Mouse (Mus musculus): ENCODE data around the gene Selenom. TPM values are rescaled to one million over a fixed set of nuclear protein-coding genes. Genes with fewer than 3 reads are reported as not detected.

The Selenom gene
- total and polyA plus RNA-seq, 2 experiments from 2014 or later, result 290 to 298 TPM

- no peaks in the 10 kb centered on the region for H3K27me3 ChIP-seq (ENCODE audit: insufficient read depth, low read length)
- H3K9me3 ChIP-seq (ENCODE audit: low read length), result no peaks in the 10 kb centered on the region
- no peak for TF ChIP-seq CTCF (IDR thresholded peaks at IDR 0.05)
- H3K4me1 ChIP-seq (ENCODE audit: insufficient read depth, low read length), result no peaks in the 10 kb centered on the region
- H3K9ac ChIP-seq (replicated peaks; ENCODE audit: low read length, poor library complexity, severe bottlenecking), result no peak overlapping the region
- H3K27ac ChIP-seq (ENCODE audit: low read depth, low read length), result no peak overlapping the region
- ATAC-seq (ENCODE audit: low FRiP score) (no peak), DNase-seq (ENCODE audit: low spot score) (no peak)
- H3K4me3 ChIP-seq (ENCODE audit: low read depth, low read length), result no peak overlapping the region
- 88% methylated on average over 6 of the region's 6 CpGs for WGBS
- H3K4me2 ChIP-seq (ENCODE audit: low read depth, low read length, poor library complexity, severe bottlenecking), result no peak overlapping the region
- no peaks in the 10 kb centered on the region for H3K36me3 ChIP-seq (ENCODE audit: insufficient read depth, low read length)
Measured at GRCm38 (mm10) chr11:3563853-3564252, 49.4 kb downstream of the Selenom start.

GRCm38 (mm10) chr11:3564451-3564850 lies 50.0 kb downstream of the Selenom start:
- TF ChIP-seq CTCF (IDR thresholded peaks at IDR 0.05), result no peak
- DNase-seq (ENCODE audit: low spot score), result no peak
- WGBS, result 58% methylated on average over 7 of the region's 7 CpGs
- H3K9me3 ChIP-seq (ENCODE audit: low read length), result no peaks in the 10 kb centered on the region
- H3K9ac ChIP-seq (replicated peaks; ENCODE audit: low read length, poor library complexity, severe bottlenecking), result no peak overlapping the region
- ATAC-seq (ENCODE audit: low FRiP score), result no peak
- H3K27ac ChIP-seq (ENCODE audit: low read depth, low read length), result no peak overlapping the region
- H3K27me3 ChIP-seq (ENCODE audit: insufficient read depth, low read length), result no peaks in the 10 kb centered on the region
- no peak overlapping the region for H3K4me3 ChIP-seq (ENCODE audit: low read depth, low read length)
- no peak overlapping the region for H3K4me2 ChIP-seq (ENCODE audit: low read depth, low read length, poor library complexity, severe bottlenecking)
- H3K4me1 ChIP-seq (ENCODE audit: insufficient read depth, low read length), result no peaks in the 10 kb centered on the region
- H3K36me3 ChIP-seq (ENCODE audit: insufficient read depth, low read length), result no peaks in the 10 kb centered on the region

GRCm38 (mm10) chr11:3566018-3566417 lies 51.5 kb downstream of the Selenom start:
- Histone ChIP-seq H3K9me3 (ENCODE audit: low read length) (no peaks in the 10 kb centered on the region), H3K4me2 (ENCODE audit: low read depth, low read length, poor library complexity, severe bottlenecking) (no peak overlapping the region), H3K27ac (ENCODE audit: low read depth, low read length) (no peak overlapping the region), H3K4me1 (ENCODE audit: insufficient read depth, low read length) (no peaks in the 10 kb centered on the region), H3K27me3 (ENCODE audit: insufficient read depth, low read length) (no peaks in the 10 kb centered on the region), H3K4me3 (ENCODE audit: low read depth, low read length) (no peak overlapping the region), H3K9ac (replicated peaks; ENCODE audit: low read length, poor library complexity, severe bottlenecking) (no peak overlapping the region), H3K36me3 (ENCODE audit: insufficient read depth, low read length) (no peaks in the 10 kb centered on the region)
- ATAC-seq (ENCODE audit: low FRiP score) (no peak), DNase-seq (ENCODE audit: low spot score) (peak; percentile 8)
- TF ChIP-seq CTCF (IDR thresholded peaks at IDR 0.05), result no peak
- 81% methylated on average over 4 of the region's 4 CpGs for WGBS

Other genes starting within 250 kb of the Selenom start
- 80.6 and 93.1 TPM in 2 replicates for gene Drg1, start 248.3 kb upstream of the Selenom start, total RNA-seq (2014; rRNA removed)
- 183 and 190 TPM in 2 replicates for gene Drg1, start 248.3 kb upstream of the Selenom start, polyA plus RNA-seq (2015; fragmentation: Nextera tagmentation; extraction: Ambion mirVana)
- gene Patz1, start 225.8 kb upstream of the Selenom start, total RNA-seq (2014; rRNA removed), result 79.3 and 81.3 TPM in 2 replicates
- 36.3 and 39.3 TPM in 2 replicates for gene Patz1, start 225.8 kb upstream of the Selenom start, polyA plus RNA-seq (2015; fragmentation: Nextera tagmentation; extraction: Ambion mirVana)
- gene Pik3ip1, start 184.3 kb upstream of the Selenom start, total RNA-seq (2014; rRNA removed), result 42.5 and 43.4 TPM in 2 replicates
- 34.7 and 37.5 TPM in 2 replicates for gene Pik3ip1, start 184.3 kb upstream of the Selenom start, polyA plus RNA-seq (2015; fragmentation: Nextera tagmentation; extraction: Ambion mirVana)
- 250 and 290 TPM in 2 replicates for gene Limk2, start 105.5 kb upstream of the Selenom start, total RNA-seq (2014; rRNA removed)
- gene Limk2, start 105.5 kb upstream of the Selenom start, polyA plus RNA-seq (2015; fragmentation: Nextera tagmentation; extraction: Ambion mirVana), result 134 and 149 TPM in 2 replicates
- 43.6 and 46.8 TPM in 2 replicates for gene Rnf185, start 62.3 kb upstream of the Selenom start, total RNA-seq (2014; rRNA removed)
- gene Rnf185, start 62.3 kb upstream of the Selenom start, polyA plus RNA-seq (2015; fragmentation: Nextera tagmentation; extraction: Ambion mirVana), result 36.9 and 39.6 TPM in 2 replicates
- 27.4 and 33.1 TPM in 2 replicates for gene Pla2g3, start 26.4 kb upstream of the Selenom start, total RNA-seq (2014; rRNA removed)
- 15.4 and 20.1 TPM in 2 replicates for gene Pla2g3, start 26.4 kb upstream of the Selenom start, polyA plus RNA-seq (2015; fragmentation: Nextera tagmentation; extraction: Ambion mirVana)
- gene Inpp5j, start 9.9 kb upstream of the Selenom start, total RNA-seq (2014; rRNA removed), result 10.5 and 10.6 TPM in 2 replicates
- gene Inpp5j, start 9.9 kb upstream of the Selenom start, polyA plus RNA-seq (2015; fragmentation: Nextera tagmentation; extraction: Ambion mirVana), result 17.3 and 19.3 TPM in 2 replicates
- gene Smtn, start 25.9 kb downstream of the Selenom start, total RNA-seq (2014; rRNA removed), result 7.3 and 9.9 TPM in 2 replicates
- 8.0 and 8.1 TPM in 2 replicates for gene Smtn, start 25.9 kb downstream of the Selenom start, polyA plus RNA-seq (2015; fragmentation: Nextera tagmentation; extraction: Ambion mirVana)
- gene Morc2a, start 134.5 kb downstream of the Selenom start, total RNA-seq (2014; rRNA removed), result 39.1 and 44.2 TPM in 2 replicates
- 19.8 and 21.9 TPM in 2 replicates for gene Morc2a, start 134.5 kb downstream of the Selenom start, polyA plus RNA-seq (2015; fragmentation: Nextera tagmentation; extraction: Ambion mirVana)

All from midbrain, postnatal 0 days (tissue).